Mouse (Mus musculus) ovary, postnatal 10 days (tissue): ENCODE measurements around the gene Acp5.
"Not testable (repeated sequence)": the region's sequence is repeated elsewhere in the genome, so short reads cannot be mapped to it uniquely, and the experiment has no call there.

Experiments
- DNase-seq: peaks from one replicate; pipeline ENCODE4 v3.0.0; 2022; ENCODE audit warnings: low spot score

The Acp5 gene

GRCm38 (mm10) chr9:22135644-22136390 is at the start of gene Acp5:
Gene Acp5 (minus strand): TSS chr9:22135711.
- no peak for DNase-seq

- DNase-seq, result no peak
Observed at GRCm38 (mm10) chr9:22172318-22172717, 36.8 kb upstream of the Acp5 start.

- DNase-seq, result no peak
Observed at GRCm38 (mm10) chr9:22169327-22169726, 33.8 kb upstream of the Acp5 start.

- no peak for DNase-seq
Observed at GRCm38 (mm10) chr9:22167751-22168150, 32.2 kb upstream of the Acp5 start.

- DNase-seq, result no peak
Observed at GRCm38 (mm10) chr9:22166686-22167085, 31.2 kb upstream of the Acp5 start.

GRCm38 (mm10) chr9:22165964-22166363 is 30.5 kb upstream of the Acp5 start:
- DNase-seq, result no peak

- DNase-seq, result no peak
Observed at GRCm38 (mm10) chr9:22164711-22165668, 29.5 kb upstream of the Acp5 start.

GRCm38 (mm10) chr9:22162912-22163311 is 27.4 kb upstream of the Acp5 start:
- no peak for DNase-seq

GRCm38 (mm10) chr9:22162305-22162704 is 26.8 kb upstream of the Acp5 start:
- no peak for DNase-seq

- no peak for DNase-seq
Observed at GRCm38 (mm10) chr9:22161299-22161698, 25.8 kb upstream of the Acp5 start.

- DNase-seq, result no peak
Observed at GRCm38 (mm10) chr9:22157516-22158265, 22.2 kb upstream of the Acp5 start.

- DNase-seq, result peak; percentile 98
Observed at GRCm38 (mm10) chr9:22156497-22157245, 21.2 kb upstream of the Acp5 start, which contains the start of gene Pigyl. Gene Pigyl (plus strand): TSS chr9:22156846.

- no peak for DNase-seq
Observed at GRCm38 (mm10) chr9:22155614-22156013, 20.1 kb upstream of the Acp5 start.

GRCm38 (mm10) chr9:22153810-22154209 is 18.3 kb upstream of the Acp5 start:
- DNase-seq, result no peak

- no peak for DNase-seq
Observed at GRCm38 (mm10) chr9:22150946-22151345, 15.4 kb upstream of the Acp5 start.

GRCm38 (mm10) chr9:22150249-22150693 is 14.8 kb upstream of the Acp5 start:
- not testable (repeated sequence) for DNase-seq

GRCm38 (mm10) chr9:22149426-22150248 is 14.1 kb upstream of the Acp5 start:
- no peak for DNase-seq

GRCm38 (mm10) chr9:22144304-22144965 is 8.9 kb upstream of the Acp5 start:
- DNase-seq, result no peak

GRCm38 (mm10) chr9:22143108-22144037 is 7.9 kb upstream of the Acp5 start:
- DNase-seq, result peak; percentile 75
